Mouse (Mus musculus) thymus, postnatal 36 days (tissue): ENCODE results near the gene Epha7.

Experiments used
- DNase-seq, 2 experiments: peaks; one replicate each; pipeline ENCODE4 v3.0.0; 2022; ENCODE audit warnings: mixed read lengths in 2 of 2

The Epha7 gene

DNA sequence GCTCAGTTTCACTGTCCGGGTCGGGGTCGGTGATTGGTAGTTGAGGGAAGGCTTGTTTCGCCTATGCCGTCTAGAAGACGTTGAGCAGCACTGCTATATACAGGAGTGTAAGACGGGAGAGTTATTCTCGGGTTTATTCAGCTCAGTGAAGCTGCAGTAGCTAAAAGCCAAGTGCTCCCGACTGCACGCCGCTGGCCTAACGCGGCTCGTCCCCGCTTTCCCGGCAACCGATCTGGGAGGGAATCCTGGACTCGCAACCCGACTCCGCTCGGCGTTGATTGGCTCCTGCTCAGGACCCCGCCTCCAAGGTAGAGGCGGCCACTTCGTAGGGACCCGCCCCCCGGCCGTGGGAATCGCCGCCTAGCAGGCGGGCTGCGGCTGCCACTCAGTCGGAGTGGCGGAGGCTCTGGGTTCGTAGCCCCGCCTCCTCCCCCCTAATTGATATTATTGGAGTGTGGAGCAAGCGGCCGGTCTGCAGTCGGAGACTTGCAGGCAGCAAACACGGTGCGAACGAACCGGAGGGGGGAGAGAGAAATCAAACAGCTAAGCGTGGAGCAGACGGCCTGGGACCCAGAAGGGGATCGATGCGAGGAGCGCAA, at the start of gene Epha7:
Gene Epha7, plus strand, starts transcription at position 441 of the 599 bp plus-strand sequence.
- DNase-seq = peak; percentile 52 to 67

DNA sequence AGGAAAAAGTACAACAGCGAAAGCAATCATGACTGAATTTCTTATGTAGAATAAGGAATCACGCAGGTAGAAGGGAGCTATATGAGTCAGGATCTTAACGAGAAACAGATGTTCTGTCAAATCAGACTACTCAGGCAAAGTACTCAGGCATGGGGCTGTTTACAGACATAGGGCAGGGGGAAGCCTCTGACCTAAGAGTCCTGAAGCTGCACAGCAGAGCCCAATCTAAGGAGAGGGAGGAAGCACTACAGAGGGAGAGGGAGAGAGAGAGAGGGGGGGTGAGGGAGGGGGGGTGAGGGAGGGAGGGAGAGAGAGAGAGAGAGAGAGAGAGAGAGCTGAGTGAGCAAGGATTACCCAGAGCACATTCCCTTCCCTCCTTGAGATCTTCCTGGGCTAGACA, 29.0 kb upstream of the Epha7 start:
- DNase-seq = no peak

DNA sequence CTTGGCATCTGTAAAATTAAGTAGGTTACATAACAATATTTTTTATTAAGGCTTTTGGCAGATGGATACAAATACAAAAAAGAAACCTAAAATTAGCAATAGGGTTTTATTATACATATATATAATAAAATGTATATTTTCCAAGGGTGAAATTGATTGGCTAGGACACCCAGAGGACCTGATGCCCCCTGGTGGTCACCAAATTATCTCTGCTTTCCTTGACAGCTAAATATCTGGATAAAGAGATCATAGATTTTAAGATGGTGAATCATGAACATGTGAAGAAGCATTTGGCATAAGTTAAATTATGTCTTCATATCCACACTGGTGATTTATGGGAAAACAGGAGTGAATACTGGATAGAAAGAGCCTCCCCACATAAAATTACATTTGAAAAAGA, 4.1 kb upstream of the Epha7 start:
- no peak for DNase-seq

DNA sequence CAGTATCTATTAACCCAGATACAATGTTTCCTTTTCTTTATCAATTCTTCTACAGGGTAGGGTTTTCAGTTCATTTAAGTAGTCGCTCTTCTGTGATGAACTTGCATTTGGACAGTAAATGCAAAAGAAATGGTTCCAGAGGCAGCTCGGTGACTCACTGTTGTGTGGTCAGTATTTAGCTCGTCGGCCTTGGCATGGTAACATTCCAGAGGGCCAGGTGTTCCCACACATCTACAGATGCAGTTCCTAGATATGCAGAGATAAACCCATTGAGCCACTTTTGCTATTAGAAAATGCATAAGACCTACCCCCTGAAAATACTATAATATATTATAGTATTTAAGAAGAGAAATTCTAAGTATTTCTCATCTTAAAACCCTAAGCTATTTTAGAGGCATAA, 3.2 kb upstream of the Epha7 start:
- DNase-seq = no peak

DNA sequence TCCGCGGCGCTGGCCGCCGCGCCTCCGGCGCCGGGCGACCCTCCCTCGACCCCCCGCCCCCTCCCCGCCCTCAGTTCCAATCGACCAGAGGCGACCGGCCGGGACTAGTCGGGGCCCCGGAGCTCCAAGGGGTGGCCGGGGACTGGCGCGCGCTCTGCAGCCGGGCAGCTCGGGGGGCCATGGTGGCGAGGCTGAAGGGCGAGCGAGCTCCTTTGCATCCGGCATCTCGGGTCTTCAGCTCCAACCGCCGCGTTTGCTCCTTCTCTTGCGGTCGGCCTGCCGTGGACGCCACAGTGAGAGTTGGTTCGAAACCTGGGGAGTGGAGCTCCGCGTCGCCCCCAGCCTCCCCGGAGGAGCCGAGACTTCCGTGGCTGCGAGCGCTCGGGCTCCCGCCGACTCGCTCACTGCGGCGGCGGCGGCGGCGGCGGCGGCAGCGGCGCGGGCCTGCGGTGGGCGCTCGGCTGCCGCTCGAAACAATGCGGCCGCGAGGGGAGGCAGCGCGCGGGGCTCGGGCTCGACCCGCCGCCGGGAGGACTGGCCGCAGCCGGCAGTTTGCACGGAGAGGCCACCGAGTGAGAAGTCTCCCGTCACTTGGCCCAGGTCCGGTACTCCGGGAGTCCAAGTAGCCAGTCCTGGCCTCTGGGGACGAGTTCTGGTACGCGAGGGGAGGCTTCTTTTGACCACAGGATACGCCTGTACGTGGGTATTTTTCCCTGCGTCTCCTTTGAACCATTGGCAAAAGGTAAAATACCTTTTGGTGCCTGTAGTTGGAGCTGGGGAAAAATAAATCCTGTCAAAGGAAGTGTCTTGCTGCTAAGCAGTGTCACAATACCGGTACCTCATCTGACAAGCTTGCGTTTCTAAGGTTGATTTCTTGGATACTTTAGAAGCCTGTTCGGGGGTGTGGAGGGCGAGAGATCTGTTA, 882 bp downstream of the Epha7 start:
- DNase-seq = peak; percentile 3 to 14

DNA sequence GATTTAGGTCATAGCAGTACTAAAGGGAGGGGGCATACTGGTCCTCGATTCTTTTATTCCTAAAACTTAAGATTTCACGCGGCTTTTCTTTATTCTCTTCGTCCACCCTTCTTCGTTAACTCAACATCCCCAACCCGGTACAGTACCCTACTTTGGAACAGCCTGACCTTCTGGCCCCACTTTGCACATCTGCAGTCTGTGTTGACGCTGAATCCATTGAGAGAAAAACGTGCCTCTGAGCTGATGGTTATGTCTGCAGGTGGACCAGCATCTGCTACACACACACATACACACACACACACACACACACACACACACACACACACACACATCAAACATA, 1.5 kb downstream of the Epha7 start:
- no peak for DNase-seq

DNA sequence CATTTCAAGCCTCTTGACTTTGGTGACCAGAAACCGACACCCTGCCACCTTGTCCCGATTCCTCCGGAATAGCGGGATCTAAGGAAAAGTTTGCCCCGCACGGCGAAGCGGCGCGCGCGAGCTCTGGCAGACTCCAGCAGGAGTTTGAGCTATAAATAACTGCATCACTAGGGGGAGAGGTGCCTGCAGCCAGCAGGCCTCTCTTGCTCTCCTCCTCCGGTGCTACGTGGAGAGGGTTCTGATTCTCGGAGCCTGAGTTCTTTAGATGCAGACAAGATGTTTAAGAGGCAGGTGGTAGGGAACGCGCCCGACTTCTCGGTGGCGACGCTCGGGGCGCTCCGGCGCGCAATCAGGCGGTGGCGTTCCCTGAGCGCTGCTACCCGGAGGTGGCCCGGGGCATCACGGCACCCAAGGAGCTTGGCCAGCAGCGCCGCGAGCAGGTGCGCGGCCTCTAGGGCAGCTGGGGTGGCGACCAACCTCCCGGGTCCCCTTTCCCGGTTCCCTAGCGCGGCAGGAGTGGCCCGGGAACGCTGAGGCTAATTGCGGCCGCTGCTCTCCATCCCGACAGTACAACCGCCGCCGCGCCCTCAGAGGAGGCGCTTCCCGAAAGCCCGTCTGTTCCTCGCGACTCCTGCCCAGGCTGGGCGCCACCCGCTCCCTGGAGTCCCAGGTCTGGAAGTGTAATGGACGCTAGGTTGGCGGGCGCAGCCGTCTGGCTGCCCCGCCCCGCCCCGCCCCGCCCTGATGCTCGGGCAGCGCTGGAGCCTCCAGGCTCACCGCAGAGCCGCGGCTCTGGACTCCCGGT, 2.1 kb downstream of the Epha7 start:
- peak in 1 of 2 experiments; percentile 1 for DNase-seq

DNA sequence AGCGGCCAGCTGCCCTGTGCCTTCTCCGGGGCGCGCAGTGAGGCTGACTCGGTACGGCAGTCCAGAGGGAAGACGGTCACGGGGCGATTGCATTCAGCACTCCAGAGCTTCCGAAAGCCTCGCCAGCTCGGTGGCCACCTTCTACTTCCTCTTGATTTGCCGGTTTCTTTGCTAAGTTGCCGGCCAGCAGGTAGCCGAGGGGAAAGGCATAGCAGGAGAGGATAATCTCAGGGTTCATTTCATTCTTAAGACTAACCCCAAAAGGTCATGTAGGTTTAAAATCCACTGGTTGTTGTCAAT, 2.6 kb downstream of the Epha7 start:
- DNase-seq = peak in 1 of 2 experiments; percentile 1

DNA sequence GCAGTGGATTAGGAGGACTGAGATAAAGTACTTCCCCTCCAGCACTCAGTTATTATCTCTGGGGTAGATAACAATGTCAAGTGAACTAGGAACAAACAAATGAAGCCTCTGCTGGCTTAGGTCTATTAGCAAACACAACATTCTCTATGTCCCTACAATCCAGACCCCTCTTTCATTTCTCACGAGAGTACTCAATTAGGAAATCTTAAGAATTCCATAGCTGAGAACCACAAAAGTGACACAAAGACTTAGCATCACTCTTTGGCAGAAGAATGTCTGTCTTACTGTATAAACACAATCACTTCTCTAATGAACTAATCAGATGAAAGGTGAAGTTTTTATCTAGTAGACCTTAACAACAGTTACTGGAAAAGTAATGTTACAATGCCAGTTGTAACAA, 10.7 kb downstream of the Epha7 start:
- no peak for DNase-seq

DNA sequence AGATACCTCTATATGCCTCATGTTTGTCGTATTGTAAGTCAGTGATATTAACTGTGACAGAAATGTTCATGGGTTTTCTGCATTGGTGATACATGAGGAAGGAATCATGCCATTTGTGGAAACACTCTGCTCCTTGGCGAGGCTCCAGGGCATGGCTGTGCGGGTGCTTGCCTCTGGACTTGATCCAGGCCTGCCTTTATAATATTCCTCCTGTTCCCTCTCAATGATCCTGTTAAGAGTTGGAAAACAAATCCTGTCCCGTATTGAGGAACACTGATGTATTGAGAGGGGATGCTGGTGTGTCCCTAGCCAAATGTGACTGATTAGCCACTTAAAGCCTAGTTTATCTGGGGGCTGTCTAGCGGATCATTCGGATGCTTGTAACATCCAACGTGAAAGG, 11.7 kb downstream of the Epha7 start:
- no peak for DNase-seq

DNA sequence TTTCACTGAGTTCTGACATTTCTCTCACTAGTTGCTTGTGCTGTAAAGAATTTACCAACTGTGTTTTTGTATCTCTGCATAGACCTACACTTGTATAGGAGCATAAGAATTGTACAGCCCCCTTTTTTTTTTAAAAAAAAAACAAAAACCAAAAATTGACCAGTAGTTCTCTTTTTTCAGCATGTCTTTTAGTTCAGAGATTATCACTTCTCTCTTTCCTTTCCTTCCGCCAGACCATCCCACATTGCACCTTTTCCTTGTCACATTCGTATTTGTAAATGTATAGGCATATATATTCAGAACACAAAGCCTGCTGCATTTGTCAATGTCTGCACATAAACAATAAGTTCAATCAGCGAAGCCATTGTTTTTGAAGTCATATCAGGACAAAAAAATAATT, 24.7 kb downstream of the Epha7 start:
- DNase-seq = no peak

DNA sequence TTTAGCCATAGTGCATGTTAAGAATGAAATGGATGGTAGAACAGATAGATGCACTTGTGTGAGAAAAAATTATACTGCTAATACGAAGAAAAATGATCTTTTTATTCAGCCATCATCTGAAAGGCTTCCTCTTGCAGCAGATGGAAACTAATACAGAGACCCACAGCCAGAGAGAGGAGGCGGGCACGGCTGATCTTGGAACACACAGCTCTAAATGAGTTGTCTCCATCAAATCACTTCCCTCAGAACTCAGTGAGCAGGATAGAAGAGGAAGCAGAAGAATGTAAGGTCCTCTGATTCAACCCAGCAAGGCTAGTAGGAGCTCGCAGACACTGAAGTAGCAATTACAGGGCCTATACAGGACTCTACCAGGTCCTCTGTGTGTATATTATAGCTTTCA, 33.4 kb downstream of the Epha7 start:
- no peak for DNase-seq

DNA sequence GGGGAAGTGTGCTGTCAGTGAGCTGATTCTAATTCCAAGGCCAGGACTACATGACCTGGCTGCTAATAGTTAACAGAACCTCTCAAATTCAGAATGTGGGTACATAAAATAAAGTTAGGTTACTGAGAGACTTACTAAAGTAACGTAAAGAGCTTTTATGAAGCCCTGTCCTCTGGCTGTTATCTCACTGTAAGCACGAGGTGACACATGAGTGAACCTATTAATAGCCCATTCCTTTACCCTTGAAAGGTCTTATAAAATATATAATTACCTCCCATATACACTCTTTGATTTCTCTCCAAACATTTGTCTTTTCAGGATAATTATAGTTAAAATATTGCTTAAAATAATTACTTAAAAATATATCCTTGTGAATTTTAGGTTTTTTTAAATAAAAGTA, 37.5 kb downstream of the Epha7 start:
- no peak for DNase-seq

DNA sequence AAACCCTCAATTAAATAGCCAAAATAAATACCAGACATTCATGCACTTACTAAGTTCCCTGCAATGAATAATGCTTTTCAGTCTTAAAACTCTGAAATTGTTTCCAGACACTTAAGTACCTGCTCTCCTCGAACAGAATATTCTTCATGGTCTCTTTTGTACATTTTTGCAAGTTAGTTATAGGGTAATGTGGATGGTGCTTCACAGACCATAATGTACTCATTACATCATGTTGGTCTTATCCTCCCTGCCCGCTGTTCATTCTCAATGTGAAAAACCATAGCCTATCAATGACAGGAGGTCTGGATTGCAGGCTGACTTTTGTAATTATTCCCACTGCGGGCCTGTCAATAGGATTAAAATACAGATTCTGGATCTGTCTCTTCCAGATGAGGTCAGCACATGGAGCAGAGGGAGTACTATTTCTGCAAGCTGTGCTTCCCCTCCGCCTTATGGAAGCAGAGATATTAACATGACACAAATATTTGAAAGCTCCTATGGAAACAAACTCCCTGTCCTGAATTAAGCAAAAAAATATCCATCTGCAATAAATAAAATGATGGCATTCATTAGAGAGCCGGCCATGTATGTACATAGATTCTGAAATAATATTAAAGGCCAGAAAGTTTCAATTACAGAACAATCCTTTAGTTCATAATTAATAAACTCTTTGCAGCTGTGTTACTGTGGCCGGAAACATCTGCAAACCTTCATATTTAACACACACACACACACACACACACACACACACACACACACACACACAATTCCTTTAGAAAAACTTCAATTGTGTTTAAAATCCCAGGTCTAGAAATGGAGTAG, 50.1 kb downstream of the Epha7 start:
- DNase-seq = no peak

DNA sequence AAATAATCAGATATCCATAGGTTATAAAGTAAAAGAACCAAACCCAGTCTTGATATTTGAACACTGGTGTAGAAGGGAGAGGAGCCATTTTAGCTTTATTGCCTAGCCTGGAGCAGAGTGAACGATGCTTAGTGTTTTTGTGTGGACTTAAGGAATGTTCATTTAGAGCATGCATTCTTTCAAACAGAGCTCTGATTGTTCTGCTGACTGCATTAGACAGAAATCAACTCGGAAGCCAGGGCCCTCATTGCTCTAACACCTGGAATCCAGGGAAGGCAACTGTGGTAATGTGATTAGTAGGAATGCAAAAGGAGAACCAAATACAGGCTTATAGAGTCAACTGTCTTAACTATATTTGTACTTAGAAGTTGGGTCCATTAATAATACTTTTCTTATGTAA, 53.5 kb downstream of the Epha7 start:
- DNase-seq = no peak

DNA sequence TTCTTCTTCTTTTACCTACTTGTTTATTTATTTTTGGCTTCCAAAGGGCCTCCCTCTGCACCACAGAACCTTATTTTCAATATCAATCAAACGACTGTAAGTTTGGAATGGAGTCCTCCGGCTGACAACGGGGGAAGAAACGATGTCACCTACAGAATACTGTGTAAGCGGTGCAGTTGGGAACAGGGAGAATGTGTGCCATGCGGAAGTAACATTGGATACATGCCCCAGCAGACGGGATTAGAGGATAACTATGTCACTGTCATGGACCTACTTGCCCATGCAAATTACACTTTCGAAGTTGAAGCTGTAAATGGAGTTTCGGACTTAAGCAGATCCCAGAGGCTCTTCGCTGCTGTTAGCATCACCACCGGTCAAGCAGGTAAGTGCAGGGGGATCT, 58.7 kb downstream of the Epha7 start:
- DNase-seq = no peak

DNA sequence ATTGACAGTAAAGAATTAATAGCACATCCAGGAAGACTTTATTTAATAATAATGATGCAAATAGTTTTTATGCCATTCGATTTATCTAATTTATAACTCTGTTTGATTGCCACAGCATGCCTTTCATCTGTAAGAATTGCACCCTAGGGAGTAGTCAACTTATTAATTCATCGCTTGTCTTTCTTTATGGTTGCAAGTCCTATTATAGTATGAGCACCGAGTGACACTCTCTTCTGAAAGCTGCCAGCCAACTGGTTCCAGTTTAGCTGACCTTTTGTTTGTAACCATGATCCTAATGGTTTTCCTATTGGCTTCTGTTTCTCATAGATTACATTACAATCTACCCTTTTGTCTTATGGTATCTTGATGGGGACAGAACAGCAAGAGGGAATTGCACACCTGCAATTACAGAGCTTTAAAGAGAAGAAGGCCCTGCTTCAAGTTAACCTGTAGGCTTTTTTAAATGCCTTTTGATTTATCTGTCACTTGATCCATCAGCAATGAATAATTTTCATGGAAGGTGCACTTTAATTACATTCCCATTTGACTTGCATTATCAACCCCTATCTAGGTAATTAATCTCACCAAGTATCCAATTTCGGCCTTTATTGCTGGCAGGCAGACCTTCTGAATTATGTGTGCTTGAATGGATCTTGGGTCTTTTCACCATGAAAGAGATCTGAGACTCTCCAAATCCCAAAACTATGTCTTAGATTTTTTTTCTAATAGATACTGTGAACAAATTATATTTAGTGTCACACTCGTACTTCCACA, 68.5 kb downstream of the Epha7 start:
- no peak for DNase-seq

DNA sequence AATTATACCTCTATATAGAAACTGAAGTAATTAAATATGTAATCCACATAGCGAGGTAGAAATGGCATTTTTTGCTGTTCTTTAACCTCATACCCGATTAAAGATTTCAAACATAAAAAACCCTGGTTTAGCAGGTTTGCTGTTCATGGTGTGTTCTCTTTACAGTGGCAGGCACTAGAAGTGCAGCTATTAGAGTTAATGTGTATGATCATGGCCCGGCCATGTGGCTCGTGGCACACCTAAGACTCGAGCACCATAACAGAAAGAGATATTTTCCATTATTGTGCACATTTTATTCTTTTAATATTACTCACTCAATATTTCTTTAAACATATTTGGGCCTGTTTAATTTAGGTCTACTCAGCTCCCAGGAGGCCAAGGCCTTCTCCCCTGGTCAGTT, 76.7 kb downstream of the Epha7 start:
- no peak for DNase-seq

DNA sequence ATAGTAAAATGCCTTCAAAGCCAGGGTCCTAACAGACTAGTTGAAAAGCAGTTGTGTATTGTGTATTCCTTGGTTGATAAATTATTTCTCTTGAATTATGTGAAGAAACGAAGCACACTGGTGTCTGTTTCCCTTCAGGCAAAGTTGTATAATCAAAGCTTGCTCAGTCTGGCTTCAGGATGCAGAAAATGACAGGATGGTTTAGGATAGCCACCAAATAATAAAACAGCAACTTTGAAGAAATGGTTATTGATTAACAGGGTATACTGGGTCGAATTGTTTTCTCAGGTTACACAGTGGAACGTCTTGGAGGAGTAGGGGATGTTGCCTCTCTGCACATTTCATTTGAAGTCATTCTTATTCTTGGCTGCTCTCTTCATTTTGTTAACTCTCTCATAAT, 77.2 kb downstream of the Epha7 start:
- DNase-seq = no peak

DNA sequence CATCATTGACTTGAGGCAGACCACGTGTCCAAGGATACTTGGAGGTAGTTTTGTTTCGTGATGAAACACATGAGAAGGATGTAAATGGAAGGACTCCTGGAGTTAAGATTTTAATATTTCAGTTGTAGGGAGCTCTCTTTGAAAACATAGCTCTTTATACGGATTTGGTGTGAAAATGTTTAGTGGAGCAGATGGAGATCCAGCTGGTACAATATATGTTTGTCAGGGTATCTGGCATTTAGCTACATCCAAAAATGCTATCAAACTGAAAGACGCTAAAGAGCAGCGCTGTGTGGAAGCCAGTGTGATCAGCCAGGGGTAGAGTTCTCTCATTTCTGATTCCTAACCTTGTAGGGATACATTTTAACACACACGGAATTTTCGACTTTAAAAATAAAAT, 82.5 kb downstream of the Epha7 start:
- DNase-seq = no peak

DNA sequence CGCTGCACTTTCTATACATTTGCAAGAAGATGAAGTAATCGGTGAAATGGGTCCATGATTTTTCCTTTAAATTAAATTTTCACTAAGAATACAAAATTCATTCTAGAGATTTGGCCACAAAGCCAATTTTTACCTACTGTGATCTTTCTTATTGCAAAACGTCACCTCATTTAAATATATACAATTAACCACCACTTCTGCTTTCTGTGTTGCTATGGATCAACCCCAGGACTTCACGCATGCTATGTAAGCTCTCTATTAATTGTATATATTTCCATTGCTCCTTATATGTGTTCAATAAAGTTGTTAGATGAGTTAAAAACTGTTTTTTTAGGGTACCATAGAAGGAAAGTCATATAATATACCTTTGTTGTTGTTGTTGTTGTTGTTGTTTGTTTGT, 86.4 kb downstream of the Epha7 start:
- DNase-seq = no peak

DNA sequence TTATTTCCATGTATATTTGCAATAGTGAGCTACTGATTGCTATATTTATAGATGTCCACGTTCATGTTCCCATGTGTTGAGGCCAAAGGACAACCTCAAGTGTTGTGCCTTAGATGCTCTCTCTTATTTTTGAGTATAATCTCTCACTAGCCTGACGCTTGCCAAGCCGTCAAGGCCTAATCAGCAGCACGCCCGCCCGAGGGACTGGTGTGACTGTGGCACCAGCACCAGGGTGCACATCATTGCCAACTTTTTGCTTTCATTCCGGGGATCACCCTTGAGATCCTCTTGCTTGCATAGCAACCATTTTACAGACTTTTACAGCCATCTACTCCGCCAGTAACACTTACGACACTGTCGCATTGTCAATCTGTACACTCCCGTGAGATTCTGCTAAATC, 86.9 kb downstream of the Epha7 start:
- DNase-seq = no peak
